Mouse (Mus musculus) forebrain, embryonic 16.5 days (tissue): ENCODE measurements around the gene Zbtb7a. TPM values are rescaled to one million over a fixed set of nuclear protein-coding genes. Genes with fewer than 3 reads are reported as not detected.

Experiments
- ATAC-seq: fragments of 200-750 bp; cut with Nextera tagmentation; 2 replicates; pipeline ENCODE4 v1.8.0; 2017; ENCODE audit warnings: mild to moderate bottlenecking, moderate library complexity
- H3K27ac ChIP-seq: fragments of 300-500 bp; sonication (generic); 2 replicates; pipeline ENCODE4 v1.5.1; 2014; ENCODE audit warnings: low read length, control low read depth
- H3K27me3 ChIP-seq: fragments of 300-500 bp; sonication (generic); replicated peaks from 2 replicates; pipeline ENCODE4 v1.6.1; 2014; ENCODE audit warnings: low read length; ENCODE audit not compliant: control insufficient read depth, insufficient read depth
- H3K36me3 ChIP-seq: fragments of 300-500 bp; sonication (generic); 2 replicates; pipeline ENCODE4 v1.6.1; 2014; ENCODE audit not compliant: control insufficient read depth, insufficient read depth
- H3K4me1 ChIP-seq: fragments of 300-500 bp; sonication (generic); replicated peaks from 2 replicates; pipeline ENCODE4 v1.6.1; 2014; ENCODE audit warnings: low read length; ENCODE audit not compliant: control insufficient read depth, insufficient read depth
- H3K4me2 ChIP-seq: fragments of 300-500 bp; sonication (generic); 2 replicates; pipeline ENCODE4 v1.6.1; 2014; ENCODE audit warnings: mild to moderate bottlenecking, low read length, control low read depth
- H3K4me3 ChIP-seq: fragments of 300-500 bp; sonication (generic); replicated peaks from 2 replicates; pipeline ENCODE4 v1.5.1; 2014; ENCODE audit warnings: mild to moderate bottlenecking, low read length, control low read depth
- H3K9ac ChIP-seq: fragments of 300-500 bp; sonication (generic); replicated peaks from 2 replicates; pipeline ENCODE4 v1.6.1; 2014; ENCODE audit warnings: low read depth, low read length, control low read depth
- H3K9me3 ChIP-seq: fragments of 300-500 bp; sonication (generic); 2 replicates; pipeline ENCODE4 v1.6.1; 2016; ENCODE audit warnings: low read length; ENCODE audit not compliant: control insufficient read depth
- WGBS: fragments of 180-500 bp; shearing (Covaris S2); extraction: QIAGEN DNeasy Blood & Tissue Kit; methylation state at CpG from one replicate; pipeline ENCODE4 v1.1.7; 2014; 5-methylcytosine and 5-hydroxymethylcytosine counted together
- polyA plus RNA-seq: library from polyadenylated mRNA; unstranded; fragments of >200 nt; fragmentation: Nextera tagmentation; extraction: Ambion mirVana; gene quantifications from 2 replicates; pipeline ENCODE4 v1.2.1, GENCODE M21; 2015

The Zbtb7a gene
- polyA plus RNA-seq, 1 experiment from 2014 or later: 11.8 TPM

DNA sequence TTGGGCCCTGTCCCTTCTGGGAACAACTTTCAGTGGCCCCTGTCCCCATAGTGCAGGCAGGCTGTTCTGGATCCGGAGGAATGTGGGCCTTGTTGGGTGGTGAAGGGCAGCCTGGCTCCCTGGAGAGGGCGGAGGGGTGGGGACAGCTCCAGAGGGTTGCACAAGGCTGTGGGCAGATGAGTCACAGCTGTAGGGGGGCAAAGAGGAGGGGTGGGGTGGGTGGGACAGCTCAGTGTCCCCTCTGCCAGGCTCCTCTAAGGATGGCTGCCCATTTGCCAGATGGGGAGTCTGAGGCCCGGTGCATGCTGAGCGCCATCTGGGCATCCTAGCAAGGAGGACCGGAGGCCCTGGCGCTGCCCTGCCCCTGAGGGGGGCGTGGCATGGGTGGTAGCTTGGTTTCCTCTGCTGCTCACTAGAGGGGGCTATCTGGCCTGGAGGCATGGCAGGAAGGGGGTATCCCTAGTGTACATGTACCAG lies 8.2 kb downstream of the Zbtb7a start:
- Histone ChIP-seq H3K27me3 (no peaks in the 10 kb centered on the region), H3K9me3 (no peaks in the 10 kb centered on the region), H3K4me2 (no peak overlapping the region), H3K9ac (no peak overlapping the region), H3K4me3 (no peak overlapping the region), H3K27ac (no peak overlapping the region), H3K36me3 (peaks cover 25% of the 10 kb centered on the region), H3K4me1 (peaks cover 40% of the 10 kb centered on the region)
- no peak for ATAC-seq
- 84% methylated on average over 7 of the region's 7 CpGs for WGBS

DNA sequence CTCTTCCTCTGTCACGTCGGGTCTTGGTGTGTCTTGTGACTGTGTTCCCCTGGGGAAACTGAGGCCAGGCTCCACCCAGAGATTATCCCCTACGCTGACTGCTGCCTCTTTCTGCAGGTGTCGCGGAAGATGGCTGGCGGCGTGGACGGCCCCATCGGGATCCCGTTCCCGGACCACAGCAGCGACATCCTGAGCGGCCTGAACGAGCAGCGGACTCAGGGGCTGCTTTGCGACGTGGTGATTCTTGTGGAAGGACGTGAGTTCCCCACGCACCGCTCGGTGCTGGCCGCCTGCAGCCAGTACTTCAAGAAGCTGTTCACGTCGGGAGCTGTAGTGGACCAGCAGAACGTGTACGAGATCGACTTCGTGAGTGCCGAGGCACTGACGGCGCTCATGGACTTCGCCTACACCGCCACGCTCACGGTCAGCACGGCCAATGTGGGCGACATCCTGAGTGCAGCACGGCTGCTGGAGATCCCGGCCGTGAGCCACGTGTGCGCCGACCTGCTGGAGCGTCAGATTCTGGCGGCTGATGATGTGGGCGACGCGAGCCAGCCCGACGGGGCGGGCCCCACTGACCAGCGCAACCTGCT lies 8.9 kb downstream of the Zbtb7a start:
- no peak overlapping the region for H3K4me3 ChIP-seq
- 95% methylated on average over 52 of the region's 52 CpGs for WGBS
- H3K9ac ChIP-seq: no peak overlapping the region
- H3K9me3 ChIP-seq: no peaks in the 10 kb centered on the region
- no peak overlapping the region for H3K27ac ChIP-seq
- no peak for ATAC-seq
- no peaks in the 10 kb centered on the region for H3K27me3 ChIP-seq
- no peak overlapping the region for H3K4me2 ChIP-seq
- peaks cover 32% of the 10 kb centered on the region for H3K4me1 ChIP-seq
- peaks cover 25% of the 10 kb centered on the region for H3K36me3 ChIP-seq

- Histone ChIP-seq H3K4me3 (no peak overlapping the region), H3K36me3 (peaks cover 25% of the 10 kb centered on the region), H3K27ac (no peak overlapping the region), H3K9ac (no peak overlapping the region), H3K27me3 (no peaks in the 10 kb centered on the region), H3K9me3 (no peaks in the 10 kb centered on the region), H3K4me1 (peaks cover 25% of the 10 kb centered on the region), H3K4me2 (no peak overlapping the region)
- 94% methylated on average over 27 of the region's 27 CpGs for WGBS
- ATAC-seq: no peak
Measured at GRCm38 (mm10) chr10:81144667-81145066, 9.6 kb downstream of the Zbtb7a start.

GRCm38 (mm10) chr10:81145307-81145706 lies 10.3 kb downstream of the Zbtb7a start:
- H3K9me3 ChIP-seq: no peaks in the 10 kb centered on the region
- H3K36me3 ChIP-seq: peaks cover 25% of the 10 kb centered on the region
- H3K4me2 ChIP-seq: no peak overlapping the region
- ATAC-seq: no peak
- H3K4me1 ChIP-seq: peaks cover 19% of the 10 kb centered on the region
- no peak overlapping the region for H3K9ac ChIP-seq
- H3K27ac ChIP-seq: no peak overlapping the region
- 93% methylated on average over 6 of the region's 6 CpGs for WGBS
- no peaks in the 10 kb centered on the region for H3K27me3 ChIP-seq
- no peak overlapping the region for H3K4me3 ChIP-seq

- H3K27me3 ChIP-seq: no peaks in the 10 kb centered on the region
- H3K4me2 ChIP-seq: no peak overlapping the region
- H3K4me1 ChIP-seq: peaks cover 14% of the 10 kb centered on the region
- no peak for ATAC-seq
- H3K27ac ChIP-seq: no peak overlapping the region
- H3K9me3 ChIP-seq: no peaks in the 10 kb centered on the region
- no peak overlapping the region for H3K4me3 ChIP-seq
- no peak overlapping the region for H3K9ac ChIP-seq
- peaks cover 25% of the 10 kb centered on the region for H3K36me3 ChIP-seq
- 92% methylated on average over 7 of the region's 7 CpGs for WGBS
Measured at GRCm38 (mm10) chr10:81145778-81146177, 10.8 kb downstream of the Zbtb7a start.

DNA sequence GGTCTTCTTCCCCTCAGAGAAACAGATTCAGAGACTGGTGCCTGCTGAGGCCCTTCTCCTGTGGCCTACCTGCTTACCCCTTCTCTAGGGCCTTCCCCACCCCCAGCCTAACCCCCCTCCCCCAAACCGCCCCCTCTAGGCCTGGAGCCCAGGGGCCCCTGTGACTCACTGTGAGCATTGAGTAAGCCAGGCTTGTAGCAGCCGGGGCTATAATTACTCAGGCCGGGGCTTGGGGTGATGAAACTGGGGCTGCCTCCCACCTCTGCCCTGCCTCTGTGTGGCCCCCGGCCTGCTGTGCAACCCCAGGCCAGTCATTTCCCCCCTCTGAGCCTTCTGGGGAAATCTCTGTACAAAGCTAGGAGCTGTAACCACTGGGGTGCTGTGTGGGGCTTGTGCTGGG lies 11.3 kb downstream of the Zbtb7a start:
- H3K36me3 ChIP-seq: peaks cover 25% of the 10 kb centered on the region
- no peak overlapping the region for H3K4me2 ChIP-seq
- no peaks in the 10 kb centered on the region for H3K9me3 ChIP-seq
- H3K27ac ChIP-seq: no peak overlapping the region
- H3K4me1 ChIP-seq: peaks cover 12% of the 10 kb centered on the region
- no peak overlapping the region for H3K9ac ChIP-seq
- no peak for ATAC-seq
- H3K4me3 ChIP-seq: no peak overlapping the region
- no peaks in the 10 kb centered on the region for H3K27me3 ChIP-seq
- 89% methylated on average over 4 of the region's 4 CpGs for WGBS

- no peaks in the 10 kb centered on the region for H3K9me3 ChIP-seq
- WGBS: 77% methylated on average over 6 of the region's 6 CpGs
- no peak overlapping the region for H3K9ac ChIP-seq
- H3K27me3 ChIP-seq: no peaks in the 10 kb centered on the region
- H3K36me3 ChIP-seq: peaks cover 30% of the 10 kb centered on the region
- no peak overlapping the region for H3K4me3 ChIP-seq
- H3K4me2 ChIP-seq: no peak overlapping the region
- no peak for ATAC-seq
- H3K4me1 ChIP-seq: no peaks in the 10 kb centered on the region
- no peak overlapping the region for H3K27ac ChIP-seq
Measured at GRCm38 (mm10) chr10:81151261-81151660, 16.2 kb downstream of the Zbtb7a start.

DNA sequence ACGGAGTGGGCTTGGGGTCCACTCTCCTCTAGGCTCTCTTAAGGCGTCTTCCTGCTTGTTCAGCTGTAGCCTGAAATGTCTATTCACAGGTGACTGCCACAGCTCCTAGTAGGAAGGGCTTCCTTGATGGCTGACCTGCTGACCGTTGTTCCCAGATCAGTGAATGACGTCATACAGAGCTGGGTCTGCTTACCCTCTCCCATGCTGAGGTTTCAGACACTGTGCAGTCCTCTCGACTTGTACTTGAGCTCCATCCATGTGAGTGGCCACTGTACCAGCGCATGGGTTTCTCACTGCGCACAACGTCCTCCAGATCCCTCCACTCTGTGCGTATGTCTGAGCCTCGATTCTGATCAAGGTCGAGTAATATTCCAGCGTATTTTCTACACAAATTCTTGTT lies 17.6 kb downstream of the Zbtb7a start:
- Histone ChIP-seq H3K4me3 (no peak overlapping the region), H3K27ac (no peak overlapping the region), H3K9me3 (no peaks in the 10 kb centered on the region), H3K9ac (no peak overlapping the region), H3K36me3 (peaks cover 34% of the 10 kb centered on the region), H3K4me1 (no peaks in the 10 kb centered on the region), H3K4me2 (no peak overlapping the region), H3K27me3 (no peaks in the 10 kb centered on the region)
- WGBS: 83% methylated on average over 12 of the region's 12 CpGs
- no peak for ATAC-seq

- Histone ChIP-seq H3K4me3 (no peak overlapping the region), H3K27me3 (no peaks in the 10 kb centered on the region), H3K4me1 (no peaks in the 10 kb centered on the region), H3K27ac (no peak overlapping the region), H3K36me3 (peaks cover 38% of the 10 kb centered on the region), H3K9ac (no peak overlapping the region), H3K9me3 (no peaks in the 10 kb centered on the region), H3K4me2 (no peak overlapping the region)
- ATAC-seq: no peak
- WGBS: 92% methylated on average over 12 of the region's 12 CpGs
Measured at GRCm38 (mm10) chr10:81154313-81154712, 19.3 kb downstream of the Zbtb7a start.

DNA sequence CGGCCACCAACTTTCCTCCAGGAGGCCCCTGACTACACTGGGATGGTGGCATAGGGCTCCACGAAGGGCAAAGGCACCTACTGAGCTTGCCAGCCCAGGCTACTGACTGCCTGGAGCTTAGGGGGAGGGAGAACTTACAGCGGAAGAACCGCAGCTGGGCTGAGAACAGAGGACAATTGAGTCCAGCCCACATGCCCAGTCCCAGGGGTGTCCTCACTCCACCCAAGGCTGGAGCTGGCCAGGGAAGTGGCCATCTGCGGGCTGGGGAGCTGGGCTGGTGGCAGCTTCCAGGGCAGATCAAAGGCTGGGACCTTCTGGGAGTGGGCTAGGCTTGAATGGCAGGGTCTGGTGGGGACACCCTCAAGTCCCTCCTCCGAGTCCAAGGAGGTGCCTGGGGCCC lies 19.7 kb downstream of the Zbtb7a start:
- 87% methylated on average over 6 of the region's 6 CpGs for WGBS
- H3K36me3 ChIP-seq: peaks cover 38% of the 10 kb centered on the region
- H3K4me1 ChIP-seq: no peaks in the 10 kb centered on the region
- no peak overlapping the region for H3K4me3 ChIP-seq
- H3K9me3 ChIP-seq: no peaks in the 10 kb centered on the region
- no peak overlapping the region for H3K27ac ChIP-seq
- no peaks in the 10 kb centered on the region for H3K27me3 ChIP-seq
- H3K9ac ChIP-seq: no peak overlapping the region
- no peak for ATAC-seq
- no peak overlapping the region for H3K4me2 ChIP-seq
